Mouse (Mus musculus): ENCODE measurements at regions not wholly inside any gene's neighbourhood (a gene's known extent, or its start where the extent isn't known, plus 50 kb on each side); places are given as distances from the start of the nearest gene placed in this dataset.

- no peaks in the 10 kb centered on the region for H3K27me3 ChIP-seq (ENCODE audit: control insufficient read depth, insufficient read depth, insufficient read length)
- H3K79me2 ChIP-seq (ENCODE audit: control insufficient read depth, insufficient read depth) = no peaks in the 10 kb centered on the region
- no peak overlapping the region for H3ac ChIP-seq (ENCODE audit: control insufficient read depth, insufficient read length)
- TF ChIP-seq CEBPB (IDR thresholded peaks at IDR 0.05; ENCODE audit: insufficient read depth, poor library complexity, severe bottlenecking) (no peak), MYOG (IDR thresholded peaks at IDR 0.05; ENCODE audit: control insufficient read depth in 1 of 3, insufficient read depth in 1 of 3, insufficient read length in 2 of 3, low read depth in 2 of 3) (no peak)
- H3K36me3 ChIP-seq (ENCODE audit: control insufficient read depth, insufficient read depth) = no peaks in the 10 kb centered on the region
- no peak overlapping the region for H3K4me3 ChIP-seq
- no peak overlapping the region for H3K4me2 ChIP-seq (ENCODE audit: low read depth)
Measured at GRCm38 (mm10) chr9:85452196-85452857, 125.2 kb upstream of the Tent5a start.

GRCm38 (mm10) chr9:85451349-85451748 lies 124.2 kb upstream of the Tent5a start:
- H3K27me3 ChIP-seq (ENCODE audit: control insufficient read depth, insufficient read depth, insufficient read length) = no peaks in the 10 kb centered on the region
- TF ChIP-seq TCF12 (IDR thresholded peaks at IDR 0.05; ENCODE audit: insufficient read depth, poor library complexity, severe bottlenecking) (no peak), USF1 (IDR thresholded peaks at IDR 0.05; ENCODE audit: low read depth) (no peak), SRF (IDR thresholded peaks at IDR 0.05; ENCODE audit: control insufficient read depth, insufficient read length, low read depth) (no peak), POLR2A (IDR thresholded peaks at IDR 0.05; ENCODE audit: insufficient read length, low read depth) (no peak), REST (IDR thresholded peaks at IDR 0.05; ENCODE audit: insufficient read depth, insufficient read length) (no peak), MAX (IDR thresholded peaks at IDR 0.05; ENCODE audit: low read depth) (no peak), TCF3 (IDR thresholded peaks at IDR 0.05; ENCODE audit: insufficient read length, low read depth) (no peak), CEBPB (IDR thresholded peaks at IDR 0.05; ENCODE audit: insufficient read depth, poor library complexity, severe bottlenecking) (no peak), POLR2AphosphoS2 (IDR thresholded peaks at IDR 0.05; ENCODE audit: insufficient read length, low read depth) (no peak), MYOG (IDR thresholded peaks at IDR 0.05; ENCODE audit: control insufficient read depth in 1 of 3, insufficient read depth in 1 of 3, insufficient read length in 2 of 3, low read depth in 2 of 3) (no peak), MYOD1 (IDR thresholded peaks at IDR 0.05; ENCODE audit: control insufficient read depth in 1 of 3, insufficient read length in 2 of 3, low read depth in 2 of 3) (no peak), E2F4 (IDR thresholded peaks at IDR 0.05; ENCODE audit: insufficient read depth) (no peak)
- no peak overlapping the region for H3K4me2 ChIP-seq (ENCODE audit: low read depth)

GRCm38 (mm10) chr9:85450877-85451276 lies 123.7 kb upstream of the Tent5a start:
- Histone ChIP-seq H3ac (ENCODE audit: control insufficient read depth, insufficient read length) (no peak overlapping the region), H3K4me3 (no peak overlapping the region), H3K27me3 (ENCODE audit: control insufficient read depth, insufficient read depth, insufficient read length) (no peaks in the 10 kb centered on the region), H3K4me2 (ENCODE audit: low read depth) (no peak overlapping the region), H3K36me3 (ENCODE audit: control insufficient read depth, insufficient read depth) (no peaks in the 10 kb centered on the region), H3K79me2 (ENCODE audit: control insufficient read depth, insufficient read depth) (no peaks in the 10 kb centered on the region)
- TF ChIP-seq CEBPB (IDR thresholded peaks at IDR 0.05; ENCODE audit: insufficient read depth, poor library complexity, severe bottlenecking) (no peak), USF1 (IDR thresholded peaks at IDR 0.05; ENCODE audit: low read depth) (no peak), E2F4 (IDR thresholded peaks at IDR 0.05; ENCODE audit: insufficient read depth) (no peak), MAX (IDR thresholded peaks at IDR 0.05; ENCODE audit: low read depth) (no peak), SRF (IDR thresholded peaks at IDR 0.05; ENCODE audit: control insufficient read depth, insufficient read length, low read depth) (no peak)

More at GRCm38 (mm10) chr9:85451349-85451748, 124.2 kb upstream of the Tent5a start:
- H3K79me2 ChIP-seq (ENCODE audit: control insufficient read depth, insufficient read depth) = no peaks in the 10 kb centered on the region
- H3K4me3 ChIP-seq = no peak overlapping the region
- no peak overlapping the region for H3ac ChIP-seq (ENCODE audit: control insufficient read depth, insufficient read length)
- H3K36me3 ChIP-seq (ENCODE audit: control insufficient read depth, insufficient read depth) = no peaks in the 10 kb centered on the region

GRCm38 (mm10) chr9:85449493-85449892 lies 122.3 kb upstream of the Tent5a start:
- Histone ChIP-seq H3K4me3 (no peak overlapping the region), H3K79me2 (ENCODE audit: control insufficient read depth, insufficient read depth) (no peaks in the 10 kb centered on the region), H3K4me2 (ENCODE audit: low read depth) (no peak overlapping the region), H3ac (ENCODE audit: control insufficient read depth, insufficient read length) (no peak overlapping the region), H3K27me3 (ENCODE audit: control insufficient read depth, insufficient read depth, insufficient read length) (no peaks in the 10 kb centered on the region), H3K36me3 (ENCODE audit: control insufficient read depth, insufficient read depth) (no peaks in the 10 kb centered on the region)
- TF ChIP-seq TCF3 (IDR thresholded peaks at IDR 0.05; ENCODE audit: insufficient read length, low read depth) (no peak), MYOG (IDR thresholded peaks at IDR 0.05; ENCODE audit: control insufficient read depth in 1 of 3, insufficient read depth in 1 of 3, insufficient read length in 2 of 3, low read depth in 2 of 3) (no peak), TCF12 (IDR thresholded peaks at IDR 0.05; ENCODE audit: insufficient read depth, poor library complexity, severe bottlenecking) (no peak), CEBPB (IDR thresholded peaks at IDR 0.05; ENCODE audit: insufficient read depth, poor library complexity, severe bottlenecking) (no peak), MYOD1 (IDR thresholded peaks at IDR 0.05; ENCODE audit: control insufficient read depth in 1 of 3, insufficient read length in 2 of 3, low read depth in 2 of 3) (no peak), POLR2A (IDR thresholded peaks at IDR 0.05; ENCODE audit: insufficient read length, low read depth) (no peak), E2F4 (IDR thresholded peaks at IDR 0.05; ENCODE audit: insufficient read depth) (no peak), POLR2AphosphoS2 (IDR thresholded peaks at IDR 0.05; ENCODE audit: insufficient read length, low read depth) (no peak), MAX (IDR thresholded peaks at IDR 0.05; ENCODE audit: low read depth) (no peak), SRF (IDR thresholded peaks at IDR 0.05; ENCODE audit: control insufficient read depth, insufficient read length, low read depth) (no peak), USF1 (IDR thresholded peaks at IDR 0.05; ENCODE audit: low read depth) (no peak), REST (IDR thresholded peaks at IDR 0.05; ENCODE audit: insufficient read depth, insufficient read length) (no peak)

DNA sequence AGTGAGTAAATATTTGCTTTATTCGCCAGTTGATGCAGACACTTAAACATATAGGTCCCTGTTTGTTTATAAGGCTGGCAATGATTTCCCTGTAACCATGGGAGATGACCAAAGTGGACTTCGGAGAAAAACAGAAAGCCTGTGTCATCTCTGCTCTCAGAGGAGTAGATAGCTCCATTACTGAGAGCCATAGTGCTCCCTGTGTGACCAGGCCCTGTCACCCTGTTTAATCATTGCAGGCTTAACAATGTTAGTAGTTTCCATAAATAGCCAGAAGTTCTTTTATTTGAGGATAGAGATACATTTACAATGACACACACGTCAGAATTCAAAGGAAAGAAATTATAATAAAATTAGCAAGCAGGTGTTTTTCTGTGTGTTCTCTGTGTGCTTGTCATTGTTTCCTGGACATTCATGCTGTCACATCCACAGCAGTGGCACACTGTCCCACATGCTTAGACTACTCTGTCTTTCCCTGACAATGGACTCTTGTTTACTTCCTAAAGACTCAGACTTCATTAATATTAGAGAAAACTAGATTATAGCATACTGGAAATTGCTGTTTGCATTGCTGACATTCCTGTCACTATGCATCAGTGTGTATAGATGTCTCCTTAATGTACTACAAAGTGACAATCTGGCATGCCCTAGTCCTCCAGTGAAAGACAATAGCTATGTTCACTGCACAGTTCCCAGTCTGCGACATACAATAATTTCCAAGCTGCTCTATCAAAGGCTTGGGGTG lies 115.8 kb upstream of the Tent5a start:
- TF ChIP-seq MYOD1 (IDR thresholded peaks at IDR 0.05; ENCODE audit: control insufficient read depth in 1 of 3, insufficient read length in 2 of 3, low read depth in 2 of 3) (no peak), E2F4 (IDR thresholded peaks at IDR 0.05; ENCODE audit: insufficient read depth) (no peak), USF1 (IDR thresholded peaks at IDR 0.05; ENCODE audit: low read depth) (no peak), TCF12 (IDR thresholded peaks at IDR 0.05; ENCODE audit: insufficient read depth, poor library complexity, severe bottlenecking) (no peak), MAX (IDR thresholded peaks at IDR 0.05; ENCODE audit: low read depth) (no peak), MYOG (IDR thresholded peaks at IDR 0.05; ENCODE audit: control insufficient read depth in 1 of 3, insufficient read depth in 1 of 3, insufficient read length in 2 of 3, low read depth in 2 of 3) (no peak), CEBPB (IDR thresholded peaks at IDR 0.05; ENCODE audit: insufficient read depth, poor library complexity, severe bottlenecking) (no peak), POLR2AphosphoS2 (IDR thresholded peaks at IDR 0.05; ENCODE audit: insufficient read length, low read depth) (no peak), REST (IDR thresholded peaks at IDR 0.05; ENCODE audit: insufficient read depth, insufficient read length) (no peak), POLR2A (IDR thresholded peaks at IDR 0.05; ENCODE audit: insufficient read length, low read depth) (no peak), TCF3 (IDR thresholded peaks at IDR 0.05; ENCODE audit: insufficient read length, low read depth) (no peak)
- Histone ChIP-seq H3ac (ENCODE audit: control insufficient read depth, insufficient read length) (no peak overlapping the region), H3K4me2 (ENCODE audit: low read depth) (no peak overlapping the region), H3K79me2 (ENCODE audit: control insufficient read depth, insufficient read depth) (no peaks in the 10 kb centered on the region), H3K4me3 (no peak overlapping the region), H3K27me3 (ENCODE audit: control insufficient read depth, insufficient read depth, insufficient read length) (no peaks in the 10 kb centered on the region), H3K36me3 (ENCODE audit: control insufficient read depth, insufficient read depth) (no peaks in the 10 kb centered on the region)

All from myocyte (in vitro differentiated cells).